Mouse (Mus musculus) mouse embryonic stem cell (cell line): ENCODE measurements around the gene Smox.

Source experiments
- in situ Hi-C, 2 experiments: fragments of 300-500 bp; cut with MboI; formaldehyde crosslinking; loops; 1 replicate in 1 of 2; 3 replicates in 1 of 2; pipeline ENCODE4 v1.14.3; 2019 to 2020; ENCODE audit warnings: low sequenced_read_pairs in 2 of 2, low pct_unique_long_range_greater_than_20kb in 1 of 2, mixed read lengths in 1 of 2; ENCODE audit not compliant: unreplicated experiment in 1 of 2

Gene Smox

GRCm38 (mm10) chr2:131562586-131563122 lies 71.4 kb downstream of the Smox start:
- in situ Hi-C loops, result loop anchor here in 1 of 2 experiments (25.0 kb wide), 1 partner anchor 375 kb away; no protein-coding TSS in a partner anchor
